In the genomic region with DNA sequence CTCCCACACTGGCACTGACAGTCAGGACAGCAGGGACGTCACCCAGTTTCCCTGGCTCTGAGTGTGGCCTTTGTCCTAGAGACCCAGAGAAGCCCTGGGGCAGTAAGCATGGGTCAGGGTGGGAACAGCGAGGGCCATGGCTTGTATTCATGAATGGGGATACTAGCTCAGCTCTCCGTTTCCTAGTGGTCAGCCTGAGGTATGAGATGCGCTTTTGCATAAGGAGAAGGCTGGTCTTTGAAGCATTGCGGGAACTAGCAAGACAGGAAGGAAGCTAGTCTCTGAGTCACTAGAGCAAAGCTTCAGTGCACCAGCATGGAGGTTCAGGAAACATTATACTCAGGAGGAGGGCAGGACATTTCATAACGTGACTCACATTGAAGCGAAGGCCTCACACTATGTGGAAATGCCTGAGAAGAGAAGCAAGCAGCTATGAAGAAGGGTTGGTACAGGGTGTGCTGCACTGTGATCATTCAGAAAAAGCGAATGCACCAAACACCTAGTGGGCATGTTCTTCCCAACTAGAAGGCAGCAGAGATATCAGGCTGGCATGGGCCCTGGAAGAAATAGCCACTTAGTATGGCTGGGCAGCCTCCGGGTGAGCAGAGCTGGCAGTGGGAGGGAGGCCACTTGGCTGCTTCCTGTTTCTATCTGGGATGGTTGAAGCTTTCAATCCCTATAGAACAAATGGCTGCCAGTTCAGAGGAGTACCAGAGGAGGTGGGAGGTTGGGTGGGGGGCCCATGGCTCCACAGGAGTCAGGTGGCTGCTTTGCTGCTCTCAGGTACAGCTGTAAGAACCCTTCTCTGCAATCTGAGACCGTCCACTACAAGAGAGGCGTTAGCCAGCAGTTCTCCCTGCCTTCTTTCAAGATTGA, we compare ENCODE assay signal across 8 mouse cellular contexts. TPM values are rescaled to one million over a fixed set of nuclear protein-coding genes. Genes with fewer than 3 reads are reported as not detected.
DNase-seq lines count a peak whose midpoint lies in the region; ATAC-seq and TF ChIP-seq lines count a peak whose summit lies in the region.

No protein-coding gene starts in this region.

- H3K4me1 ChIP-seq in bone marrow macrophage, adult 2 months (ENCODE audit: control insufficient read depth, insufficient read depth, low read length), result peaks cover 40% of the 10 kb centered on the region
- H3K4me1 ChIP-seq in heart, embryonic 16.5 days (ENCODE audit: control insufficient read depth, insufficient read depth, low read length), result peaks cover 13% of the 10 kb centered on the region

- H3K9me3 ChIP-seq in heart, embryonic 16.5 days (replicated peaks; ENCODE audit: control insufficient read depth, low read length), result no peaks in the 10 kb centered on the region

- peaks cover 44% of the 10 kb centered on the region for H3K36me3 ChIP-seq in heart, embryonic 16.5 days (ENCODE audit: control insufficient read depth, insufficient read depth)

- H3K27ac ChIP-seq in layer of hippocampus, adult 2 months, result peak overlapping the region; percentile 88
- peak overlapping the region; percentile 97 for H3K27ac ChIP-seq in bone marrow macrophage, adult 2 months (ENCODE audit: insufficient read depth, low read depth, low read length)
- H3K27ac ChIP-seq in heart, embryonic 16.5 days (ENCODE audit: low read length), result peak overlapping the region; percentile 85

- DNase-seq in layer of hippocampus, adult 2 months (ENCODE audit: low spot score in 2 of 2), result no peak
- DNase-seq in layer of hippocampus, postnatal 25 days (ENCODE audit: extremely low spot score in 1 of 2, low spot score in 1 of 2), result no peak
- peak; percentile 56 for DNase-seq in lung, postnatal 36 days
- DNase-seq in retina, postnatal 1 day, result no peak
- DNase-seq in frontal cortex, postnatal 36 days (ENCODE audit: low spot score in 2 of 2), result no peak
- no peak for DNase-seq in right cerebral cortex, adult 2 months (ENCODE audit: low spot score in 2 of 2)

- H3K9ac ChIP-seq in heart, embryonic 16.5 days (ENCODE audit: low read length), result peak overlapping the region; percentile 31

- no peak overlapping the region; the same call in 1 of the 2 replicates for H3K4me3 ChIP-seq in layer of hippocampus, adult 2 months
- peak overlapping the region; percentile 44 for H3K4me3 ChIP-seq in bone marrow macrophage, adult 2 months (ENCODE audit: insufficient read depth, low read length)
- 0 out of 2 replicates have a peak overlapping the region, but pooled peaks have one; percentile 3 for H3K4me3 ChIP-seq in heart, embryonic 16.5 days (ENCODE audit: low read length)

- TF ChIP-seq POLR2A in bone marrow macrophage, adult 2 months (IDR thresholded peaks at IDR 0.05; ENCODE audit: borderline replicate concordance, low read depth, low read length), result no peak

- ATAC-seq in heart, embryonic 16.5 days (replicated peaks; ENCODE audit: extremely low read depth, insufficient read depth, low FRiP score), result peak; percentile 17

- no peaks in the 10 kb centered on the region for H3K27me3 ChIP-seq in heart, embryonic 16.5 days (ENCODE audit: control insufficient read depth, insufficient read depth, low read length)

- peak overlapping the region; percentile 22 for H3K4me2 ChIP-seq in heart, embryonic 16.5 days (ENCODE audit: low read depth, low read length)

- WGBS in heart, embryonic 16.5 days, result 53% methylated on average over 11 of the region's 11 CpGs

- TF ChIP-seq CTCF in layer of hippocampus, adult 2 months (conservative IDR thresholded peaks at IDR 0.05), result 0 out of 2 replicates have a peak, but pooled peaks have one; percentile 3
- TF ChIP-seq CTCF in bone marrow macrophage, adult 2 months (IDR thresholded peaks at IDR 0.05; ENCODE audit: low read depth, low read length), result no peak

RNA-seq across cellular contexts. Expression of a gene that starts 25.4 kb away (rescaled TPM):
- total RNA-seq in layer of hippocampus, adult 2 months (2021), result 10 to 100 TPM; 79.1 to 79.6 TPM
- 10 to 100 TPM; 68.8 to 78.4 TPM for total RNA-seq in layer of hippocampus, postnatal 25 days (2021)
- polyA plus RNA-seq in bone marrow macrophage, adult 2 months (2012; ENCODE audit: insufficient read depth, insufficient read length, missing spikeins), result 44.3 and 55.0 TPM in 2 replicates
- 119 and 125 TPM in 2 replicates for polyA plus RNA-seq in heart, embryonic 16.5 days (2015; fragmentation: Nextera tagmentation; extraction: Ambion mirVana)

RNA-seq across cellular contexts. Expression of a gene that starts 27.1 kb away (rescaled TPM):
- total RNA-seq in layer of hippocampus, adult 2 months (2021), result 100 to 1,000 TPM; 211 to 212 TPM
- 100 to 1,000 TPM; 219 to 221 TPM for total RNA-seq in layer of hippocampus, postnatal 25 days (2021)
- 66.4 and 75.4 TPM in 2 replicates for polyA plus RNA-seq in bone marrow macrophage, adult 2 months (2012; ENCODE audit: insufficient read depth, insufficient read length, missing spikeins)
- 128 and 132 TPM in 2 replicates for polyA plus RNA-seq in heart, embryonic 16.5 days (2015; fragmentation: Nextera tagmentation; extraction: Ambion mirVana)

RNA-seq across cellular contexts. Expression of a gene that starts 33.0 kb away (rescaled TPM):
- total RNA-seq in layer of hippocampus, adult 2 months (2021), result 10 to 100 TPM; 95.8 to 96.4 TPM
- total RNA-seq in layer of hippocampus, postnatal 25 days (2021), result 100 to 1,000 TPM in 1 of 2 experiments, 10 to 100 TPM in 1; 93.5 to 103 TPM
- 68.4 and 72.6 TPM in 2 replicates for polyA plus RNA-seq in bone marrow macrophage, adult 2 months (2012; ENCODE audit: insufficient read depth, insufficient read length, missing spikeins)
- polyA plus RNA-seq in heart, embryonic 16.5 days (2015; fragmentation: Nextera tagmentation; extraction: Ambion mirVana), result 25.6 and 27.3 TPM in 2 replicates

RNA-seq across cellular contexts. Expression of a gene that starts 50.9 kb away (rescaled TPM):
- 10 to 100 TPM; 75.8 to 98.0 TPM for total RNA-seq in layer of hippocampus, adult 2 months (2021)
- 10 to 100 TPM; 59.7 to 74.3 TPM for total RNA-seq in layer of hippocampus, postnatal 25 days (2021)
- polyA plus RNA-seq in bone marrow macrophage, adult 2 months (2012; ENCODE audit: insufficient read depth, insufficient read length, missing spikeins), result 44.1 and 44.2 TPM in 2 replicates
- 34.8 and 36.6 TPM in 2 replicates for polyA plus RNA-seq in heart, embryonic 16.5 days (2015; fragmentation: Nextera tagmentation; extraction: Ambion mirVana)
